Mouse (Mus musculus): ENCODE data around the gene Ncor2. TPM values are rescaled to one million over a fixed set of nuclear protein-coding genes. Genes with fewer than 3 reads are reported as not detected.

Ncor2 gene
- polyA plus RNA-seq, 1 experiment from 2014 or later: 27.5 TPM

DNA sequence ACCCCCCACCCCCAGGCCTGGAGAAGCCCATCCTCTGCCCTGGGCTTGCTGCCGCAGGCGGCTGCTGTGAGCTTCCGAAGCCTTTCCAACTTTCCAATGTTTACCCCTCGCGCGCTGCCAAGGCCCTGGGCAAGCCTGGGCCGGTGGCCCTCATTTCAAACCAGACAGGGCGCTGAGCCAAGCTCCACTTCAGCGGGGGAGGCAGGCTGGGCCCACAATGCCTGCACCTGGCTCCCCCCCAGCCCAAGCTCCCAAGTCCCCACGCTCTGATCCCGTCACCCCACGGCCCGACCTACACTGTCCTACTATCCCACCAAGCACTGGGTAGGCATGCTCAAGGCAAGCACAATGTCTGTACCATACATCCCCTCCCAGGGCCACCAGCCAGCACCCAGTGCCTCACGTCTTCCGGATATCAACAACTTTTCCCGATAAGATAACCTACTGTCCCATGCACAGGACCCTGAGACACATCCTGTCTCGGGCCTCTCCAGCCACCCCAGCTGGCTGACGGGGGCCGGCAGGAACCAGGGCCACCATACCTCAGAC is 38.8 kb downstream of the Ncor2 start:
- no peaks in the 10 kb centered on the region for H3K27me3 ChIP-seq (replicated peaks; ENCODE audit: control insufficient read depth, insufficient read depth, low read length)
- peaks cover 61% of the 10 kb centered on the region for H3K4me1 ChIP-seq (replicated peaks; ENCODE audit: control insufficient read depth, insufficient read depth, low read length)
- H3K36me3 ChIP-seq (ENCODE audit: control insufficient read depth, insufficient read depth, low read length): no peaks in the 10 kb centered on the region
- H3K9me3 ChIP-seq (ENCODE audit: control insufficient read depth, low read length): no peaks in the 10 kb centered on the region
- H3K4me3 ChIP-seq (ENCODE audit: low read depth, low read length): peak overlapping the region; percentile 42
- 36% methylated on average over 19 of the region's 19 CpGs for WGBS
- peak overlapping the region; percentile 59 for H3K9ac ChIP-seq (ENCODE audit: low read length)
- H3K4me2 ChIP-seq (ENCODE audit: low read length): peak overlapping the region; percentile 73
- DNase-seq (ENCODE audit: low spot score): no peak
- peak; percentile 5 for ATAC-seq (replicated peaks; ENCODE audit: low FRiP score, low TSS enrichment, low read depth)
- peak overlapping the region; percentile 98 for H3K27ac ChIP-seq (ENCODE audit: low read depth)

DNA sequence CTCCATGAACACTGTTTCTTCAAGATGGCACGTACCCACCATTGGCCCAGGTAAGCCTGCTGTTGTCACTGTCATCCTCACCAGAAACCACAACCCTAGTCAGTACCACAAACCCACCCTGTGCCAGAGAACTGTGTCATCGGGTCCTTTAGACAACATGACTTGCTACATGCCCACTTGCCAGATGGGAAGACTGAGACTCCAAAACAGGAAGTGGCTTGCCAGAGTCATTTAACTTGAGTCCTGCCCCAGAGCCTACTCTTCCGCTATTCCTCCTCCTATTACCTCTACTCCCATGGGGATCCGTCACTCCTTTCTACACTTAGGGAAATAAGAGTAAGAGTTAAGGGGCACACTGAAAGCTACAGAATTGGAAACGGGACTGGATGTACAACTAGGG is 39.4 kb downstream of the Ncor2 start:
- Histone ChIP-seq H3K36me3 (ENCODE audit: control insufficient read depth, insufficient read depth, low read length) (no peaks in the 10 kb centered on the region), H3K27ac (ENCODE audit: low read depth) (peak overlapping the region; percentile 98), H3K9me3 (ENCODE audit: control insufficient read depth, low read length) (no peaks in the 10 kb centered on the region), H3K9ac (ENCODE audit: low read length) (peak overlapping the region; percentile 59), H3K27me3 (replicated peaks; ENCODE audit: control insufficient read depth, insufficient read depth, low read length) (no peaks in the 10 kb centered on the region), H3K4me2 (ENCODE audit: low read length) (peak overlapping the region; percentile 73), H3K4me3 (ENCODE audit: low read depth, low read length) (peak overlapping the region; percentile 42), H3K4me1 (replicated peaks; ENCODE audit: control insufficient read depth, insufficient read depth, low read length) (peaks cover 66% of the 10 kb centered on the region)
- ATAC-seq (replicated peaks; ENCODE audit: low FRiP score, low TSS enrichment, low read depth) (no peak), DNase-seq (ENCODE audit: low spot score) (no peak)
- 80% methylated on average over 5 of the region's 5 CpGs for WGBS

DNA sequence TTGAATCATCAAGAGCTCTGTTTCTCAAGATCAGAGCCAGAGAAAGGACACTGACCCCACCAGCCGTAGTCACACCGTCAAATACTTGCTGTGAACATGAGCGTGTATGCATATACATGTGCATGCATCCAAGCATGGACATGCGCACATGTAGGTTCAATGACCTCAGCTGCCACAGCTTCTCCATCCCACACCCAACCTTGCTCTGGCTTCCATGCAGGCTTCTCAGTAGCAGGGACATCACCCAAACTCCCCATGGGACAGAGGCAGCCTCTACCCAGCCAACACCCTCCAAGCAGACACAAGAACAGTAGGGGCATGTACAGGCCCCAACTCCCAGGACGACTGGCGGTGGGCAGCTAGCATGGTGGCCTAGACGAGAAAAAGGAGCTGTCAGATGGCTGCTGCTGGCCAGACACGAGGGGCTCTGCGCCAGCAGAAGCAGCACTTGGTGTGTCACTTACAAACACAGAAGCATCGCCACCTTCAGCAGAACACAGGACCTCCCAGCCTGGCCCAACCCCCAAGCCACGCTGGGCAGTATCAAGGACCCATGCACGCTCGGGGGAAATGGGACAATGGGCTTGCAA is 40.1 kb downstream of the Ncor2 start:
- Histone ChIP-seq H3K9me3 (ENCODE audit: control insufficient read depth, low read length) (no peaks in the 10 kb centered on the region), H3K27ac (ENCODE audit: low read depth) (0 out of 2 replicates have a peak overlapping the region, but pooled peaks have one; percentile 98), H3K4me1 (replicated peaks; ENCODE audit: control insufficient read depth, insufficient read depth, low read length) (peaks cover 74% of the 10 kb centered on the region), H3K36me3 (ENCODE audit: control insufficient read depth, insufficient read depth, low read length) (no peaks in the 10 kb centered on the region), H3K27me3 (replicated peaks; ENCODE audit: control insufficient read depth, insufficient read depth, low read length) (no peaks in the 10 kb centered on the region), H3K4me2 (ENCODE audit: low read length) (0 out of 2 replicates have a peak overlapping the region, but pooled peaks have one; percentile 73), H3K4me3 (ENCODE audit: low read depth, low read length) (no peak overlapping the region), H3K9ac (ENCODE audit: low read length) (no peak overlapping the region)
- 83% methylated on average over 13 of the region's 13 CpGs for WGBS
- ATAC-seq (replicated peaks; ENCODE audit: low FRiP score, low TSS enrichment, low read depth): no peak
- no peak for DNase-seq (ENCODE audit: low spot score)

DNA sequence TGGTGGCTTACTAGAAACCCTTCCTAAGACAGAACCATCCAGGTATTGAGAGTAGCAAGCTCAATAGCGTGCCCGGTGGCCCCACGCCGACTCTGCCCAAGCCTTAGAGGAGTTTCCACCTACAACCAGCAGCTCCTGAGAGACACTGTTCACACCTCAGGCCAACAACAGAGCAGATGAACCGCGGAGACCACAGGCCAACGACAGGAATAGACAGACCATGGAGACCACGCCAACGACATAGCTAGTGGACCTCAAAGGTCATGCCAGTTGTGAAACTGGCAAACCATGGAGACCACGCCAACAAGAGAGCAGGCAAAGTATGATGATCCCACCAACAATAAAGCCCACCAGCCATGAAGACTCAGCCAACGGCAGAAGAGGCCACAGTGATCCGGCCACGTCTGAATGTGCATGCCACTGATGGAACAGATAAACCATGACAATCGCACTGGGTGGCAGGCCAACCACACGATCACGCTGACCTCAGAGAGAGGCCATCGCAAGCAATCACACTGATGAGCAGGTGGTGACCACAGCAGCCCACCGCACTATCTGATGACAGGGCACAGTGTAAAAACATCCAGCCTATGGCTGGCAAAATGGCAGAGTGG is 41.2 kb downstream of the Ncor2 start:
- Histone ChIP-seq H3K4me1 (replicated peaks; ENCODE audit: control insufficient read depth, insufficient read depth, low read length) (peaks cover 72% of the 10 kb centered on the region), H3K27ac (ENCODE audit: low read depth) (no peak overlapping the region)
- WGBS: 92% methylated on average over 18 of the region's 18 CpGs

DNA sequence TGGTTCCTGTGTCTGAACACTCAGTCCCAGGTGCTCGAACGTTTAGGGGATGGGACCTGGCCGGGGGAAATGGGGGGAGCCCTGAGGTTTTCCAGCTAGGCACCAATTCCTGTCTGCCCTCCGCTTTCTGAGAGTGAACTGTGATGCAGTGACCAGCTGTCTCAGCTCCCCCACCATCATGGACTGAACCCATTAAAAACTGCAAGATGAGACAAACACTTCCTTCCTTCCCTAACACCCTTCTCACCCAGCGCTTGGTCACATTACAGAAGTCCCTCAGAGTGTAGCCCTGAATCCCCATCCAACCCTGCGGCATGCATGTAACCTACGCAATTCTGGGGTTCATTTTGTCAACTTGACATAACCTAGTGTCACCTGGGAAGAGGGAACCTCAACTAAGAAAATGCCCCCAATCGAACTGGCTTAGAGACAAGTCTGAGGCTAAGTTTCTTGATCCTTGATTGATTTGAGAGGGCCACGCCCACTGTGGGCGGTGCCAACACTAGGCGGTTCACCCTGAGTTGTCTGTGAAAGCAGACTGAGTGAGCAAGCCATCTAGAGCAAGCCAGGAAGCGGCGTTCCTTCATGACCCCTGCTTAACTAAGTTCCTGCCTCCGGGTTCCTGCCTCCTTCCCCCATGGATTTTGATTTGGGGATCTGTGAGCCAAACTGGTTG is 41.9 kb downstream of the Ncor2 start:
- WGBS: 47% methylated on average over 14 of the region's 14 CpGs
- DNase-seq (ENCODE audit: low spot score): no peak
- no peaks in the 10 kb centered on the region for H3K36me3 ChIP-seq (ENCODE audit: control insufficient read depth, insufficient read depth, low read length)
- H3K4me3 ChIP-seq (ENCODE audit: low read depth, low read length): no peak overlapping the region
- no peak overlapping the region for H3K4me2 ChIP-seq (ENCODE audit: low read length)
- no peak for ATAC-seq (replicated peaks; ENCODE audit: low FRiP score, low TSS enrichment, low read depth)
- 0 out of 2 replicates have a peak overlapping the region, but pooled peaks have one; percentile 38 for H3K27ac ChIP-seq (ENCODE audit: low read depth)
- peaks cover 66% of the 10 kb centered on the region for H3K4me1 ChIP-seq (replicated peaks; ENCODE audit: control insufficient read depth, insufficient read depth, low read length)
- H3K9me3 ChIP-seq (ENCODE audit: control insufficient read depth, low read length): no peaks in the 10 kb centered on the region
- H3K27me3 ChIP-seq (replicated peaks; ENCODE audit: control insufficient read depth, insufficient read depth, low read length): no peaks in the 10 kb centered on the region
- no peak overlapping the region for H3K9ac ChIP-seq (ENCODE audit: low read length)

More for the DNA sequence above, 41.2 kb downstream of the Ncor2 start:
- Histone ChIP-seq H3K9me3 (ENCODE audit: control insufficient read depth, low read length) (no peaks in the 10 kb centered on the region), H3K27me3 (replicated peaks; ENCODE audit: control insufficient read depth, insufficient read depth, low read length) (no peaks in the 10 kb centered on the region), H3K9ac (ENCODE audit: low read length) (no peak overlapping the region), H3K36me3 (ENCODE audit: control insufficient read depth, insufficient read depth, low read length) (no peaks in the 10 kb centered on the region), H3K4me2 (ENCODE audit: low read length) (no peak overlapping the region), H3K4me3 (ENCODE audit: low read depth, low read length) (no peak overlapping the region)
- DNase-seq (ENCODE audit: low spot score) (no peak), ATAC-seq (replicated peaks; ENCODE audit: low FRiP score, low TSS enrichment, low read depth) (no peak)

DNA sequence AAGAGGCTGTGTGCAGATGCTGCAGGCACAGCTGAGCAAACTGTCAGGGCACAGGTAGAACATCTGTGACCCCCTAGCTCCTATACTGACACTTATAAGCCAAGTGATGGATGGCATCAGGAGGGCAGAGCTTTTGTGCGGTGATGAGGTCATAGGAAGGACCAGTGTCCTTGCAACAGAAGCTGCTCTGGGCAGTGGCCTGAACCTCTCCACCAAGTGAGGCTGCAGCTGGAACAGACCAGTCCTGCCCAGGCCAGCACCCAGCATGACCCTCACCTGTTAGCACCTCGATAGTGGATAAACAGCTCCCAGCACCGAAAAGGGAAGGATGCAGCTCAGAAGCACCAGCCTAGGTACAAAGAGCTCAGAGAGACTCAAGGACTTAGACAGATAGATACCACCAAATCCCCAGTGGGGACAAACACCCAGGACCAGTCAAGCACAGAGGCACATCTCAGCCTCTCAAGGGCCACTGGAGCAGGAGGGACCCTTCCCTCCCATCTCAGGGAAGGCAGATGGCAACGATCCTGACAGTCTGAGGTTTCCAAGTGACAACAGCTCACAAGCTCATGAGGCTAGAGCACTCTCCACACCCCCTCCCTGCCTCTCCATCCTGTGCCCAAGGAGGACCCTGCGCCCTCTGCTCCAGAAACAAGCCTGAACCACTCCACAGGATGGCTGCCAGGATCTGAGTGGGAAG is 42.6 kb downstream of the Ncor2 start:
- Histone ChIP-seq H3K27me3 (replicated peaks; ENCODE audit: control insufficient read depth, insufficient read depth, low read length) (no peaks in the 10 kb centered on the region), H3K4me2 (ENCODE audit: low read length) (no peak overlapping the region), H3K9ac (ENCODE audit: low read length) (no peak overlapping the region), H3K36me3 (ENCODE audit: control insufficient read depth, insufficient read depth, low read length) (no peaks in the 10 kb centered on the region), H3K4me3 (ENCODE audit: low read depth, low read length) (no peak overlapping the region), H3K27ac (ENCODE audit: low read depth) (0 out of 2 replicates have a peak overlapping the region, but pooled peaks have one; percentile 38), H3K9me3 (ENCODE audit: control insufficient read depth, low read length) (no peaks in the 10 kb centered on the region), H3K4me1 (replicated peaks; ENCODE audit: control insufficient read depth, insufficient read depth, low read length) (peaks cover 66% of the 10 kb centered on the region)
- 48% methylated on average over 5 of the region's 5 CpGs for WGBS
- DNase-seq (ENCODE audit: low spot score) (no peak), ATAC-seq (replicated peaks; ENCODE audit: low FRiP score, low TSS enrichment, low read depth) (no peak)

DNA sequence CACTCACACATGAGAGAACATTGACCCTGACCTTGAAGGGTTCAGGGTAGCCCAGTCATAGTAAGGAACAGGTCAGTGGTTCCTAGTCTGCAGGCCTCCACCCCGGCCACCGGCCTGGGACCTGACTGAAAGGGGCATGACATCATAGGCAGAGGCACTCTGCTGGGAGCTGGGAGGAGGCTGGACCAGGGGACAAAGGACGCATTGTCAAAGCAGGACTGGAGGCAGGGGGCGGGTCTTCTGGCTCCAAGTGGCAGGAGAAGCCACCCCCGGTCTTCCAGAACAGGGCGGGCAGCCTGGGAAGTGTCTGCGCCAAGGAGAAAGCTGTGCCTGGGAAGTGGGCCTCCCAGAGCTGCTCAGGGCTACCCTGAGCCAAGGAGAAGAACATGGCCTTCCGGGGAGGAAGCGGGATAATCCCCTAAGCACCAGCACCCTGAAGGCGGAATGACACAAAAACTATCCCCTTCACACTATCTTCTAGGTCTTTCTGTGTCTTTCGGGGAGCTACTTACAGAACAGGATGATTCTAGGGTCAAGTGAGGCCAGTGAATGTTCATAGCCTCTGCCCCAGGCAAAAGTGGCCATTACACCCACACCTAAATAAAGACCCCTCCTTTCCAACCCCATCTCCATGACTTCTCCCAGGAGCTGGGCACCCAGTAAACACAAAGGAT is 44.1 kb downstream of the Ncor2 start:
- Histone ChIP-seq H3K4me1 (replicated peaks; ENCODE audit: control insufficient read depth, insufficient read depth, low read length) (peaks cover 66% of the 10 kb centered on the region), H3K4me2 (ENCODE audit: low read length) (no peak overlapping the region; the same call in 1 of the 2 replicates), H3K27ac (ENCODE audit: low read depth) (peak overlapping the region; percentile 84), H3K27me3 (replicated peaks; ENCODE audit: control insufficient read depth, insufficient read depth, low read length) (no peaks in the 10 kb centered on the region), H3K9ac (ENCODE audit: low read length) (no peak overlapping the region), H3K9me3 (ENCODE audit: control insufficient read depth, low read length) (no peaks in the 10 kb centered on the region), H3K36me3 (ENCODE audit: control insufficient read depth, insufficient read depth, low read length) (no peaks in the 10 kb centered on the region), H3K4me3 (ENCODE audit: low read depth, low read length) (no peak overlapping the region)
- peak; percentile 73 for DNase-seq (ENCODE audit: low spot score)
- ATAC-seq (replicated peaks; ENCODE audit: low FRiP score, low TSS enrichment, low read depth): peak; percentile 88
- WGBS: 36% methylated on average over 11 of the region's 11 CpGs

DNA sequence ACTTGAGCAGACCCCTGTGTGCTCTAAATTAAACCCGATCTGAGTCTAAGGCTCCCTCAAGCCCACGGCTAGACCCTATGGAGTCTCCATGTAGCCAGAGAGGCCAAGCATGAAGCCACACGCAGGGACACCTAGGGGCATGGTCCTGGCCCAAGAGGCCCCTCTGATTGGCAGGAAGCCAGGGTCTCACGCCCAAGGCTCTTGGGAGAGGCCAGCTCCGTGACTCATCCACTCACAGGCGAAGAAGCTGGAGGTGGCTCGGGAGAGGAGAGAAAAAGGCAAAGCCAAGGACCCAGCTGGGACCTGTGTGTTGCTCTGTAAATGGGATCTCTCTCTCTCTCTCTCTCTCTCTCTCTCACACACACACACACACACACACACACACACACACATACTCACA is 44.6 kb downstream of the Ncor2 start:
- Histone ChIP-seq H3K9ac (ENCODE audit: low read length) (no peak overlapping the region), H3K36me3 (ENCODE audit: control insufficient read depth, insufficient read depth, low read length) (no peaks in the 10 kb centered on the region), H3K4me1 (replicated peaks; ENCODE audit: control insufficient read depth, insufficient read depth, low read length) (peaks cover 66% of the 10 kb centered on the region), H3K9me3 (ENCODE audit: control insufficient read depth, low read length) (no peaks in the 10 kb centered on the region), H3K4me3 (ENCODE audit: low read depth, low read length) (no peak overlapping the region), H3K27me3 (replicated peaks; ENCODE audit: control insufficient read depth, insufficient read depth, low read length) (no peaks in the 10 kb centered on the region), H3K4me2 (ENCODE audit: low read length) (no peak overlapping the region; the same call in 1 of the 2 replicates), H3K27ac (ENCODE audit: low read depth) (peak overlapping the region; percentile 84)
- ATAC-seq (replicated peaks; ENCODE audit: low FRiP score, low TSS enrichment, low read depth): peak; percentile 66
- DNase-seq (ENCODE audit: low spot score): no peak
- 39% methylated on average over 7 of the region's 7 CpGs for whole genome bisulfite sequencing
